Mouse (Mus musculus) heart, adult 11 months (tissue): ENCODE measurements around the gene Skil.

ENCODE experiments used
- DNase-seq: peaks from one replicate; pipeline ENCODE4 v3.0.0; 2022

Gene Skil

DNA sequence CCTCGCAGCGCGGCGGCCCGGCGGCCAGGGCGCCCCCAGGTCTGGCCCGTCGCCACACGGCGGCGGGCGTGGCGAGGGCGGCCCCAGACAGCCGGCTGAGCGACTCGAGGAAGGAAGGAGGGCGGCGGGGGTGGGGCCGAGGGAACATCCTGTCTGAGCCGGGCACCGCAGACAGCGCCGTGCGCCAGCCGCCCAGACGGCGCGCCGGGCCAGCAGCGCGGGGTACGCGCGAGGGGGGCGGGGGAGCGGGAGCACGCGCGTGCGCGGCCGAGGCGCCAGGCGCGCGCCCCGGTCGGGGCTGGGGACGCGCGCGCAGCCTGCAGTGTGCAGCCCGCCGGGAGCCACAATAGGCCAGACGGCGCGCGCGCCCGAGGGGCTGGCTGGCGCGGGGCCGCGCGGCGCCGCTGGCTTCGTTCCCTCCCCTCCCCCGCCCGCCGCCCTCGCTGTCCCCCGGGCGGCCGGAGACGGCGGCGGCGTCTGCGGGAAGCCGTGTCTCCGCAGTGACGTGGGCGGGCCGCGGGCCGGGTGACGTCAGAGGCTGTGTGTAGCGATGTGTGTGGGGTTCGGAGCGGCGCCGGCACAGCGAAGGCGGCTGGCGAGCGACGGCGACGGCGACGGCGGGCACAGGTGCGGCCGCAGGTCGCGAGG is at the start of gene Skil:
Gene Skil, plus strand, starts transcription at position 528 of the 648 bp plus-strand sequence.
- DNase-seq, result peak; percentile 100

DNA sequence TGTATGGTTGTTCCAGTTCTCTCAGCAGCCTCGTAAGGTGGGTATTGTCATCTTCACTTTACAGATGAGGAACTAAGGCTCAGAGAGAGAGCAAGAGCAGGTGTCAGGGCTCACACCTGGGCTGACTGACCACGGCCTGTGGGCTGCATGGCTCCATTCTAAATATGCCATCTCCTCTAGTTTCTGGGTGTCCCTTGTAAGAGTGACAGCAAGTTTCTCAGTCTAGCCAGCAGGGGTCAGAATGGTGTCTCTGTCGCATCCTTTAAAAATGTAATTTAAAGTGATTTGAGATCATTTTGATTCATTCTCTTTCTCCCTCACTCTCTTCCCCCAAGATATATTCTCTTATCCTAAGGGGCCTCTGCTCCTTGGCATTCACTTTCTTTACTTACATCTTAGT is 47.6 kb upstream of the Skil start:
- DNase-seq, result no peak

DNA sequence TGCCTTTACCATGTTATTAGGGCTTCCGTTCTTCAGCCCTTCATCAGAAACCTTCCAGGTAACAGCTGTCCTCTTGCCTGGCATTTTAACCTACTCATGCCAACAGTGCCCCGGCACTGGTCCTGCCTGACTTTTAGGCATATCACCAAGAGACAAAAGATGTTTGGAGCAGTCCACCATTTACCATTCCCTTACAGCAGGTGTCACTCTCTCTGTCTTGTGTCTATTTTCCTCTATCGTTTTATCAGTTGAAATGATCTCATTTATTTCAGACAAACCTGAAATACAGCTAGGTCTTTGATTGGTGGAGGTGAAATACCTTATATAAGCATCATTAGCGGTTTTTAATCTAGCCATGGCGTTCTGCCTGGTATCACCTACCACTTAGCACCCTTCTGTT is 45.8 kb upstream of the Skil start:
- no peak for DNase-seq

DNA sequence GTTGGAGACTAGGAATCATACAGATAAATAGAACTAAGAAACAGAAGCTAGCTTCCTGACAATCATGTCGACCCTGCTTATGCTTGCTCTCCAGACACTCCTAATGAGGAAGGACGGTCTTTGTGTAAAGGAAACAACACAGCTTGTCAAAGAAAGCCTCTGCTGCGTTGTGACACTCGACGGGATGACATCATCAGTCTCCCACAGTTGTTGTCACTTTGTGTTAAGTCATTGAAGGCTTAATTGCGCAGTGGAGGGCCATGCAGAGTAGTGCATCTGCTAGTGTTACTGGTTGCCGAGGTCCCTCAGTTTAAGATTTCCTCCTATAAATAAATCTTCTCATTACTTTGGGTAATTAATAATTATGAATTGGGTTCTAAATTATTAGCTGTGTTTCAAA is 44.5 kb upstream of the Skil start:
- DNase-seq, result no peak

DNA sequence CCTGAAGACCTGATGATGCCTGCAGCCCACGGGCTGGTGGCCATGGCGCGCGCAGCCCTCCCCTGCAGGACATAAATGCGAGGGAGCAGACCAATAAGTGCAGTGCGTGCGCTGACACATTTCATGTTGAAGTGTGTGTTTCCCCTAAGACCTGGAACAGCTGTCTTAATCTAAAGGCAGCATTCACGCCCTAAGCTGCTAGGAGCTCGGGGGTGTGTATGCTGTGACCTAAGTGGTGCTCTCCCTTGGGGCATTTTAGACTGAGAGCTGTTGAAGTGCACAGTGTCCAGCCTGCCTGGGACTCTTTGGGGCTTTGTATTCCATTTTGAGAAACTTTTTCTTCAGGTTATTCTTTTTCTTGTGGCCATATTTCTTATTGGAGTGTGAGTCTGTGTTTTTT is 43.1 kb upstream of the Skil start:
- DNase-seq, result no peak

DNA sequence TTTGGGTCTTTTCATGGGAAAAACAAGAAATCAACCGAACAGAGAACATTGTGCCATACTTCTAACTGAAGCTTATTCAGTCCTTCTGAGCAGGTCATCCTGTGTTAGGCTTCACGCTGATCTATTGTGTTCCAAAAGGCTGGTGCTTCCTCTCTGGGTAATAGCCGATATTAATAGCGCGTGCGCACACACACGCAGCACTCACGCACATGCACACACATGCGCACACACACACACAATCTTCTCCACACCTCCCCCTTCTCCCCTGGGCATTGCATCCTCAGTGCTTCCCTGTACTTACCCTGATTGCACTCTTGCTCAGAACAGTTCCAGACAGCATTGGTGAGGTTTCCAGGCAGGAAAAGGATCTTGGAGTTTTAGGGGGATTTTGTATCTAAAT is 41.7 kb upstream of the Skil start:
- DNase-seq, result no peak

DNA sequence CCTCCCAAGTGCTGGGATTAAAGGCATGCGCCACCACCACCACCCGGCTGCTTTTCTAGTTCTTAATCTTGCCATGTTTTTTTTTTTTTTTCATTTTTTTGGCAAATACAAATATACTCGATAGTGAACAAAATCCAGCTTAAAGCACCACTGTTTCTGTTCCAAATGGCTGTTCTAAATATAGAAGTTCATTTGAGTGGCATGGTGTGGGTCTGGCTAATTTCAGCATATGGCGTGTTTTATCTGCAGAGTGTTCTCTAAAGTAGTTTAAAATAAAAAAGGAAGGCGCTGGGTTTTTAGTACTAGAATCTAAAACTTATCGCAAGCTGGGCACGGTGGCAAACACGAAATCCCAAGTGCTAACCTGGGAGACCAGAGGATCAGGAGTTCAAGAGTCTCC is 40.0 kb upstream of the Skil start:
- no peak for DNase-seq

DNA sequence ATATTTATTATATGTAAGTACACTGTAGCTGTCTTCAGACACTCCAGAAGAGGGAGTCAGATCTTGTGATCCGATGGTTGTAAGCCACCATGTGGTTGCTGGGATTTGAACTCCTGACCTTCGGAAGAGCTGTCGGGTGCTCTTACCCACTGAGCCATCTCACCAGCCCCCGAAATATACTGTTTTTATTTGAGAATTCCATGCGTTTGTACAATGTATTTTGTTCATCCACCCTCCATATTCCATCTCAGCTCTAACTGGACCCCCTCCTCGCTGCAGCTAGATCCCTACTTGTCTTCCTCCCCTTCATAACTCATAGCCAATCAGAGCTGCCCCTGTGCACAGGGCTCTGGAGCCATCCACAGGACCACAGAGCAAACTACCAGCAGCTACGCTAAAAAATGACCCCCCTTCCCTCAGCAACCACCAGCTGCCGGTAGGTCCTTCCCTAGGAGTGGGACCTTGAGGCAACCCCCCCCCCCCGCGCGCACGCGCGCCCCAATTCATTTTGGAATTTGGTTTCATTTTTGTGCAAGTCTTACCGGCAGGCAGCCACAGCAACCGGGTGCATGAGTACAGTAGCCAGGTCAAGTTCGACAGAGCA is 38.7 kb upstream of the Skil start:
- peak; percentile 97 for DNase-seq

DNA sequence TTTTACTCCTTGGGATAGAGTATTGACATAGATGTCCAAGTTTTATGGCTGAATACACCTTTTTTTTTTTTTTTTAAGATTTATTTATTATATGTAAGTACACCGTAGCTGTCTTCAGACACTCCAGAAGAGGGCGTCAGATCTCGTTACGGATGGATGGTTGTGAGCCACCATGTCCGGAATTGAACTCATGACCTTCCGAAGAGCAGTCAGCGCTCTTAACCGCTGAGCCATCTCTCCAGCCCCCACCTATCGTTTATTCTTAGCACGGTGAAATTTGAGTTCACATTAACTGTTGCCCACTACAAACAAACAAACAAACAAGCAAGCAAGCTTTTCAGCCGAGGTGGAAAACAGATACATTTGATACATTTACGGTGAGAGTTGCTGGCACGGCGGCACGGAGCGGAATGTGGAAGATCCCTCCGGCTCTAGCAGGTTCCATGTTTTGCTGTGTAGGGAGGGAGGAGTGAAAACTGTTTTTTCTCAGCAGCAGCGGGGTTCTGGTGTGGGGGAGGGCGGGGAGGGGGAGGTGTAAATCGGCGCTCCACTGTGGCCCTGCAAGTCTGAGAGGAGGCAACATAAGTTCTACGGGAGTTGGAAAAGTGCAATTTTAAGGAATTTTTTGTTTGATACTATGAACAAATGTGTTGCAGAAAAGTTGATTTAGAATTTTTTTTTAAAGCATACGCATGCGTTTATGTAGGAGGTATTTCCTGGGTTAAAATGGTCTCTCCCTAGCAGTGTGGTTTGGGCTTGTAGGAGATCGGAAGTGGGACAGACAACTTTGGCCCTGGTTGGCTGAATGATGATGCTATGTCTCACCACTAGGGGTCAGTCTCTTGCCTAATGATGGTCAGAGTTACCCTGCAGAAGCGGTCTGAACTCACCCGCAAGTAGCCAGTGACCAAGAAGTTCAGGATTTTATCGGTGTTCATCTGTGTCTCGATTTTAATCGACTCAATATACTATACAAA is 37.9 kb upstream of the Skil start:
- DNase-seq, result peak; percentile 99

DNA sequence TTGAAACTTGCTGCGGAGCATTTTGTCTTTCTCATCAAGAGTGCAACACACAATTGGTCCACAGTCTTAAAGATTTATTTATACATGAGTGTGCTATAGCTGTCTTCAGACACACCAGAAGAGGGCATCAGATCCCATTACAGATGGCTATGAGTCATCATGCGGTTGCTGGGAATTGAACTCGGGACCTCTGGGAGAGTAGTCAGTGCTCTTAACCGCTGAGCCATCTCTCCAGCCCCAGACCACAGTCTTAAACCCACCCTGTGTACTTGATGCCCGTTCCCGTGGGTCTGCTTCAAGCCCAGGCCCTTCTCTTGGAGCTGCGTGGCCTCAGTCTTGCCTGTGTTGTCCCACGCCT is 34.1 kb upstream of the Skil start:
- no peak for DNase-seq

DNA sequence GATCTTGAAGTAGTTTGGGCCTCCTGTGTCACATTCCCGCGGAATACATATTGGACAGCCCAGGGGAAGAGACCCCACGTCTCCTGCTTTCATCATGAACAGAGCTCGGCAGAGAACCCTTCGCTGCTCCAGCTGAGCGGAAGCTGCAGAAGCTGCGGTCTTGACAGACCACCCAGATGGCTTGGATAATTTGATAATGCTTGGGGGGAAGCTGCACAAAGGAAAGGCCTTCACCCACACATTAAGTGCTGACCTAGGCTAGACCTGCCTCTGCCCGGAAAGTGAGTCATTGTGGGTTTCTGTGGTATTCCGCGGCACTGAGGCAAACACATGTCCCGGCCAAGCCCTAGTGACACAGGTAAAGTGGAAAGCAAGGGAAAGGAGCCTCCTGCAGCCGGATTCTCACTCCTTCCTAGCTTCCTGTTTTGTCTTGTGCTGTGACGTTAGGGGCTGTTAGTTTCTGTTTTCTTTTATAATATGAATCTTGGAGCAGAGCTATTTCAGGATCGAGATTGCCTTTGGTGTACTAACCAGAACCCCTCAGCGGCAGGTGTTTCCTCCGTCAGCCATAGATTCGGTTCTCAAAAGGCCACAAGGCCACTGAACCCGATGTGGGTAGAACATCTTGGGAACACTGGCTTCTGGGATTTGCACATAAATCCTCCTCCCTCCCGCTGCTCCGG is 33.6 kb upstream of the Skil start:
- peak; percentile 95 for DNase-seq

DNA sequence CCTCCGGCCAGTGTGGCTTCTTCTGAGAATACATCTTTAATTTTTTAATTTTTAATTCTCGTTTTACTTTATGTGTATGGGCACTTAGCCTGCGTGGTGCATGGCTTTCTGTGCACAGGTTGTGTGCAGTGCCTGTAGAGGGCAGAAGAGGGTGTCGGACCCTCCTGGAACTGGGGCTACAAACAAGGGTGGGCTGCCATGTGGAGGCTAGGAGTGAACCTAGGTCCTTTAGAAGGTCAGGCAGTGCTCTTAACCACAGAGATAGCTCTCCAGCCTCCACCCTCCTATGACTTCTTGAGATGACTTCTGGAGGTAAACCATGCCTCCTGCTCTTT is 33.1 kb upstream of the Skil start:
- no peak for DNase-seq

DNA sequence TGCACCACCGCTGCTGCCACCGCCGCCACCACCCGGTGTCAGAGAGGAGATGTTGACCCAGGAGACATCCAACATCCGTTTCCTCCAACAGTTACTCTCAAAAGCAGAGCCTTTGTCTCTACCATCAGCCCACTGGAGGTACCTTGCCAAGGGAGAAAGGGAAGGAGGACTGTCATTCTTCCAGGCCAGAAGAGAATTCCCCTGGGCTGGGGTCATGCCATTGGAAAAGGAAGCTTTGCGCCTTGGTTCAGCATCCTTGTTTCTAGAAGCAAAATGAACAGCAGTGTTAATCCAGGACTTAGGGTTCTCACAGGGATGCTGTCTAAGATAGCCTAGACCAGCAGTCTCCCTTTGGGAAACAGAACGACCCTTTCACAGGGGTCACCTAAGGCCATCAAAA is 32.5 kb upstream of the Skil start:
- peak; percentile 77 for DNase-seq

DNA sequence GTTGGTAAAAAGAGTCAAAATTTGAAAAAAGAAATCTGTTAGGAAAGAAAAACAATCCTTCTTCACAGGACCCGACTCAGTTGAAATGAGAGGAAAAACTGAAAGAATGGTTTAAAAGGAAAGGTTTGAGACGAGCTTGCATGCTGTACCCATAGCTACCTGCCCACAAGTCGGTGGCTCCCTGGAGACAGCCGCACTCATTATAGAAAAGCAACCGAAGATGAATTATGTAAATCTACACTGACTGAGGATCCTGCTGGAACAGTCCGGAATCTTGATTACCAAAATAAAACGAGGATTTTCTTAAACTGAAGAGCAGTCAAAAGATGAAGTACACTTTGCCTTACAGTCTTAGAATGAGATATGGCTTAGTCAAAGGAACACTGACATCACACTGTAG is 26.4 kb upstream of the Skil start:
- DNase-seq, result no peak

DNA sequence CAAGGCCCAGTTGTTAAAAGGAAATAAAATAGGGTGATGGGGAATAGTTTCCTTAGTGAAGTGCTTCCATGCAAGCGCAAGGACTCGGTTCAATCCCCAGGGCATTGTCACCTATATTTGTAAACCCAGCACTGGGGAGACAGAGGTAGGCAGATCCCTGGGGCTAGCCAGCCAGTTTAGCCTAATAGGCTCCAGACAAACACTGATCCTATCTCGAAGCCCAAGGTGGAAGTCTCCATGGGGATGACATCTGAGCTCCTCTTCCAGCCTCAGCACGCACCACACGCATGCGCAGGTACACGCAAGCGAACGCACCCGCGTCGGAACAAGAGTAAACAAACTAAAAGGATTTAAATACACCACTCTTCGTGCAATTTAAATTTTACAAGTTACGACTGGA is 23.1 kb upstream of the Skil start:
- DNase-seq, result no peak

DNA sequence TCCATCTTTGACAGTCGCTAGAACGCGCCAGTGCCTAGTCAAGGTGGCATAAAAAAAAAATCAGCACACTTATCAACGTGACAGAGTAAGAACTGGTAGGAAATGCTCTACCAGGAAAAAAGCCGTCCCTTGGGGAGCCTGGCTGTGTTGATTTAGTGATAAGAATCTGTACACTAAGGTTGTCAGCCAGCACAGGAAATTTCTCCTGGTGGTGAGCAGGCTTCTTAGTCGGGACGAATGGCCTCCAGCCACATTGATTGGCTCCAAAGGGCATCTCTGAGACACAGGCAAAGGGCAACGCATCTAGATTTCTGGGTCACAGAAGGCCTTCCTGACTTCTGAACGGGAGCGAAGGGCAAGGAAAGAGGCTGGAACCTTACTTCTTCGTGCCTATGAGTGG is 19.1 kb upstream of the Skil start:
- DNase-seq, result peak; percentile 94

DNA sequence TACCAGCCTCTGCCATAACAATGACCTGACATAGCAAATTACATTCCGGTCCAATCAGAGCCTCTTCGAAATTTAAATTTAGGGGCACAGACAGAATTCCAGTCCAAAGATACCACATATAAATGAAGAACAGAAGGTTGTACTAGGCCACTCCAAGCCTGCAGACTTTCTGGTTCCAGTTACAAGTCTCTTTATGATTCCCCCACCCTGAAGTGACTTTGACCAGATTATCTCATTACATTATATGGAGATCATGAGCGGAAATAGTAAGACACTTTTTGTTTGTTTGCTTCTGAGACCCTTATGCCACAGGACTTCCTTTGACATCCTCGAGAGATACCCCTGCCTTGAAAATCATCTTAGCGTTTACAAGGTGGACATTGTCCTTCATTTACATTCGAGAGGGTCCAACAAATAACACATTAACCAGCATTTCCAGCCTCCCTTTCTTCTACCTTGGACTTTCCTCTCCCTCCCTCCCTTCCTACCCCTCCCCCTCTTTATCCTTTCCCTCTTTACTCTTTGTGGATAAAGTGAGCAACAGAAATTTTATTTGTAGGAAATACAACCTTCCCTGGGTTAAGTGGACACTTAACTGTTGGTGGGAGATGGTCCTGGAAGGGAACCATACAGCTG is 17.7 kb upstream of the Skil start:
- no peak for DNase-seq

DNA sequence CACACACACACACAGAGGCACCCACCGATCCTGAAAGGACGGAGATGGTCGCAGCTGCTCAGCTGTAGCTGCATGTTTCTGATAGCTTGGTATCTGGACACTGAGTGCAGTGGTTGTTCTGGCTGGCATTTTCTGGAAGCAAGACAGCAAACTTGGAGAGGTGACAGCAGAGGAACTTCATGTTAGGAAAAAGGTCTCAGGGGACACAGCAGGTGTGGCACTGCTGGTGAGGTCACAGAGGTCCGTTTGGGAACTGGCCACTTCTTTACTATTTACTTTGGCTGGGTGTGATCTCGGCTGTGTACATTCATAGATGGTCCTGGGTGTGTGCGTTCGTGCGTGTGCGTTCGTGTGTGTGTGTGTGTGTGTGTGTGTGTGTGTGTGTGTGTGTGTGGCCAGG is 15.4 kb upstream of the Skil start:
- DNase-seq, result no peak

DNA sequence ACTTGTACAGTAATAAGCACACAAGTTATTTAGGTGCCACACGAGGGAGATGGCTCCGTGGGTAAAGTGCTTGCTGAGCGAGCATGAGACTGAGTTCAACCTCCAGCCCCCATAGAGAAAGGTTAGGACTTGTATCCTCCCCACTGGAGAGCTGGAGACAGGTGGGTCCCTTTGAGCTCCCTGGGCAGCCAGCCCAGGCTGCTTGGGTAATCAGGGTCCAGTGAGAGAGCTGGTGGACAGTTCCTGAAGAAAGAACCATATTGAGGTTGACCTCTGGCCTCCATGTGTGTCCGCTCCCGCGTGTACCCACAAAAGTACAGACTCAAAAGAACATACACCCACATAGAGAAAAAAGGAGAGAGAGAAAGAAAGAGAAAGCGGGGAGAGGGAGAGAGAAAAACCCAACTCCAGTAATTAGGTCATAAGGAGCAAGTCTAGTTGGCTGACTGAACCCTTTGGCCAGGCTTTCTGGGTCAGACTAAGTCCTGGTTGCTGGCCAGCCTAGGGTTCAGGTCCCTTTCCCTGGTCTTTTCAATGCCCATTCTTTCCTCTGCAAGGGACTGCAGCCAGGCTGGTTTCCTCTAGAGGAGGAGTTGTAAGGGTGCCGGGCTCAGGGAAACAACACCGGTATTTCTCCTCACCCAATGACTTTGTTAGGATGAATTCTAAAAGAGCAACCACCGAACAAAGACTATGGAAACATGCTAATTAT is 13.9 kb upstream of the Skil start:
- no peak for DNase-seq

DNA sequence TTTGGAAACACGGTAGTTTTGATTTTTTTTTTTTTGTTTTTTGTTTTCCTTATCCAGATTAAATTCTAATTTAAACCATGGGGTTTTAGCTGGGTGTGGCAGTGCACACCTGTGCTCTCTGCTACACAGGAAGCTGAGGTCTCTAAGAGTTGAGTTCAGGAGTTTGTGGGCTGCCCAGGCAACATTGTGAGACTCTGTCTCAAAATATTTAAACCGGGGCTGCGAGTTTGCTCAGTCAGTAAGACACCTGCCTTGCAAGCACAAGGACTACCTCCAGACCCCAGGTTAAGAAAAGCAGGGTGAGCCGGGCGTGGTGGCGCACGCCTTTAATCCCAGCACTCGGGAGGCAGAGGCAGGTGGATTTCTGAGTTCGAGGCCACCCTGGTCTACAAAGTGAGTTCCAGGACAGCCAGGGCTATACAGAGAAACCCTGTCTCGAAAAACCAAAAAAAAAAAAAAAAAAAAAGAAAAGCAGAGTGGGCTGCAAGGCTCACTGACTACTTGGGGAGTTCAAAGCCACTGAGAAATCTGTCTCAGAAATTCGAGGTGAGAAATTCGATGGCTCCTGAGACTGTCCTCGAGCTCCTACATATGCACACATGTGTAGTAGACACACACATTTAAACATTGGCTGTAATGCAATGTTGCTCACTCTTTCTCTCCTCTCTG is 11.9 kb upstream of the Skil start:
- DNase-seq, result no peak

DNA sequence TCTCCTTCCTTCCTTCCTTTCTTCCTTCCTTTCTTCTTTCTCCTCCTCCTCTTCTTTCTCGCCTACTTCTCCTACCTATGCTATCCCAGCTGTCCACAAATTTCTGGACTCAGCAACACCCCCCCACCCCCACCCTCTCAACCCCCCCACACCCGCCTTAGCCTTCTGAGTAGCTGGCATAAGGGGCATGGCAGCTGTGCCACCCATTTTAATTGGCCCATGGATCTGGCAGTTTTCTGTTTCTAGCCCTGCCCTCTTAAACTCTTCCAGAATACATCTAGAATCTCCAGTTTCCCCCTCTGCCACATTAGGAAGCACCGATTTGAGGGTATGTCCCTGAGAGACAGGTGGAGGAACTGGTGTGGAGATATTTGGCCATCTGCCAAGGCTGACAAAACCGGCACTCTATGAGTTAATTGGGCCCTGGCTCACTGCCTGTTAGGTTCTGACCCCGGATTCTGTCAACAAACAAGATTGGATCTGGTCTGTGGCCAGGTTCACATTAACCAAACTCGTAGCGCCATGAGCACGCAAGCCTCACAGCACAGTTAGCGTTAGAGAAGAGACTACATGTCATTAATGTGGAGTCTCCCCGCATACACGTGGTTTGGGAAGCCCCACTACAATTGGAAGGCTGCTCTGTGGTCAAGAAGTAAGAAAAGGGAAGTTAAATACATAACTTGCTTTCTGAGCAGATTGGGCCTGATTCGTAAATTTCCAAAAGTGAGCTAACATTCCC is 11.2 kb upstream of the Skil start:
- DNase-seq, result peak; percentile 96
